Mouse (Mus musculus) urinary bladder, postnatal 10 days (tissue): ENCODE data around the gene Abcc1.

ENCODE experiments used
- DNase-seq: peaks from one replicate; pipeline ENCODE4 v3.0.0; 2022; ENCODE audit warnings: low spot score

The Abcc1 gene

GRCm38 (mm10) chr16:14439801-14440614 lies 78.7 kb downstream of the Abcc1 start:
- no peak for DNase-seq

GRCm38 (mm10) chr16:14444059-14444855 lies 82.9 kb downstream of the Abcc1 start:
- DNase-seq, result no peak

- DNase-seq, result no peak
These were observed 83.8 kb downstream of the Abcc1 start for GRCm38 (mm10) chr16:14445197-14445596.

GRCm38 (mm10) chr16:14447366-14447765 lies 86.0 kb downstream of the Abcc1 start:
- no peak for DNase-seq

GRCm38 (mm10) chr16:14448307-14448706 lies 86.9 kb downstream of the Abcc1 start:
- DNase-seq, result no peak

- DNase-seq, result no peak
These were observed 88.5 kb downstream of the Abcc1 start for GRCm38 (mm10) chr16:14449861-14450260.

GRCm38 (mm10) chr16:14451374-14452046 lies 90.2 kb downstream of the Abcc1 start:
- DNase-seq, result no peak

- no peak for DNase-seq
These were observed 101.2 kb downstream of the Abcc1 start for GRCm38 (mm10) chr16:14462535-14462934.

- DNase-seq, result no peak
These were observed 103.7 kb downstream of the Abcc1 start for GRCm38 (mm10) chr16:14465016-14465415.

GRCm38 (mm10) chr16:14468351-14468750 lies 107.0 kb downstream of the Abcc1 start:
- no peak for DNase-seq

- no peak for DNase-seq
These were observed 107.5 kb downstream of the Abcc1 start for GRCm38 (mm10) chr16:14468841-14469240.

GRCm38 (mm10) chr16:14472171-14472570 lies 110.8 kb downstream of the Abcc1 start:
- no peak for DNase-seq

- DNase-seq, result no peak
These were observed 112.3 kb downstream of the Abcc1 start for GRCm38 (mm10) chr16:14473686-14474085.

GRCm38 (mm10) chr16:14475001-14475400 lies 113.6 kb downstream of the Abcc1 start:
- no peak for DNase-seq

- DNase-seq, result no peak
These were observed 114.7 kb downstream of the Abcc1 start for GRCm38 (mm10) chr16:14476056-14476455.

GRCm38 (mm10) chr16:14476701-14477400 lies 115.5 kb downstream of the Abcc1 start:
- DNase-seq, result no peak

- DNase-seq, result no peak
These were observed 116.3 kb downstream of the Abcc1 start for GRCm38 (mm10) chr16:14477510-14478300.

- no peak for DNase-seq
These were observed 118.3 kb downstream of the Abcc1 start for GRCm38 (mm10) chr16:14479641-14480040.

GRCm38 (mm10) chr16:14483221-14483620 lies 121.9 kb downstream of the Abcc1 start:
- DNase-seq, result no peak

- no peak for DNase-seq
These were observed 132.2 kb downstream of the Abcc1 start for GRCm38 (mm10) chr16:14493491-14494114.
